Mouse (Mus musculus): Measurements from ENCODE around the gene Ifitm10.

DNA sequence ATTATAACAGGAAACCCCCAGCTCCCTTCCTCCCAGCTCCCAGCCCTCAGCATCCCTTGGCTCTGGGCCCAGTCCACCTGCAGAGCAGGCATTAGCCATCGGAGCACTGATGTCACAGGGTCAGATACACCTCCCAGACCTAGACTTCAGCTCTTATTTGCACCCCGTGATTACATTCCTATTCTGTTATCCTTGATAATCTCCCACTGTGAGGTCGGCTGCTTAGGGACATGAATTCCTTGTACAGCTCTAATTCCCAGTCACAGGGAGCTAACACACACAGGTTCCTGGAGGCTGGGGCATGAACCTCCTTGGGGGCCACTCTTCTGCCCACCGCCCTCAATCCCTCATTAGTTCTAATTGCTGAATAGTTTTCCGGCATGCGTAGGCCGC lies 27.2 kb upstream of the Ifitm10 start:
- TF ChIP-seq POLR2A (IDR thresholded peaks at IDR 0.05; ENCODE audit: borderline replicate concordance, low read depth, low read length) (no peak), CTCF (IDR thresholded peaks at IDR 0.05; ENCODE audit: low read depth, low read length) (no peak)
